Mouse (Mus musculus) intestine, postnatal 0 days (tissue): ENCODE measurements at regions not wholly inside any gene's neighbourhood (a gene's known extent, or its start where the extent isn't known, plus 50 kb on each side); places are given as distances from the start of the nearest gene placed in this dataset.

Source experiments
- ATAC-seq: fragments of 200-750 bp; cut with Nextera tagmentation; 2 replicates; pipeline ENCODE4 v1.8.0; 2017; ENCODE audit warnings: mild to moderate bottlenecking, moderate TSS enrichment, moderate library complexity
- H3K27ac ChIP-seq: fragments of 300-500 bp; sonication (generic); 2 replicates; pipeline ENCODE4 v1.5.1; 2014; ENCODE audit warnings: mild to moderate bottlenecking, low read depth, low read length, moderate library complexity
- H3K27me3 ChIP-seq: fragments of 300-500 bp; sonication (generic); replicated peaks from 2 replicates; pipeline ENCODE4 v1.6.1; 2014; ENCODE audit warnings: low read length, mixed read lengths; ENCODE audit not compliant: control insufficient read depth, insufficient read depth
- H3K36me3 ChIP-seq: fragments of 300-500 bp; sonication (generic); 2 replicates; pipeline ENCODE4 v1.6.1; 2014; ENCODE audit warnings: mild to moderate bottlenecking, moderate library complexity; ENCODE audit not compliant: control insufficient read depth, insufficient read depth
- H3K4me1 ChIP-seq: fragments of 300-500 bp; sonication (generic); replicated peaks from 2 replicates; pipeline ENCODE4 v1.6.1; 2014; ENCODE audit warnings: antibody characterized with exemption, low read length, mixed read lengths; ENCODE audit not compliant: control insufficient read depth, insufficient read depth
- H3K4me2 ChIP-seq: fragments of 300-500 bp; sonication (generic); replicated peaks from 2 replicates; pipeline ENCODE4 v1.6.1; 2014; ENCODE audit warnings: low read depth, mild to moderate bottlenecking, moderate library complexity
- H3K4me3 ChIP-seq: fragments of 300-500 bp; sonication (generic); 2 replicates; pipeline ENCODE4 v1.5.1; 2014; ENCODE audit warnings: low read depth, low read length
- H3K9ac ChIP-seq: fragments of 300-500 bp; sonication (generic); 2 replicates; pipeline ENCODE4 v1.6.1; 2014; ENCODE audit warnings: mild to moderate bottlenecking, low read depth, low read length
- H3K9me3 ChIP-seq: fragments of 300-500 bp; sonication (generic); 2 replicates; pipeline ENCODE4 v1.6.1; 2016; ENCODE audit warnings: mixed run types; ENCODE audit not compliant: control insufficient read depth
- CTCF ChIP-seq: sonication (generic); IDR thresholded peaks from 2 replicates; pipeline ENCODE4 v1.5.1; 2016; ENCODE audit warnings: low read depth, mild to moderate bottlenecking, control low read depth, antibody characterized with exemption, moderate library complexity
- WGBS: fragments of 180-500 bp; shearing (Covaris S2); extraction: QIAGEN DNeasy Blood & Tissue Kit; methylation state at CpG from one replicate; pipeline ENCODE4 v1.1.7; 2014; 5-methylcytosine and 5-hydroxymethylcytosine counted together

DNA sequence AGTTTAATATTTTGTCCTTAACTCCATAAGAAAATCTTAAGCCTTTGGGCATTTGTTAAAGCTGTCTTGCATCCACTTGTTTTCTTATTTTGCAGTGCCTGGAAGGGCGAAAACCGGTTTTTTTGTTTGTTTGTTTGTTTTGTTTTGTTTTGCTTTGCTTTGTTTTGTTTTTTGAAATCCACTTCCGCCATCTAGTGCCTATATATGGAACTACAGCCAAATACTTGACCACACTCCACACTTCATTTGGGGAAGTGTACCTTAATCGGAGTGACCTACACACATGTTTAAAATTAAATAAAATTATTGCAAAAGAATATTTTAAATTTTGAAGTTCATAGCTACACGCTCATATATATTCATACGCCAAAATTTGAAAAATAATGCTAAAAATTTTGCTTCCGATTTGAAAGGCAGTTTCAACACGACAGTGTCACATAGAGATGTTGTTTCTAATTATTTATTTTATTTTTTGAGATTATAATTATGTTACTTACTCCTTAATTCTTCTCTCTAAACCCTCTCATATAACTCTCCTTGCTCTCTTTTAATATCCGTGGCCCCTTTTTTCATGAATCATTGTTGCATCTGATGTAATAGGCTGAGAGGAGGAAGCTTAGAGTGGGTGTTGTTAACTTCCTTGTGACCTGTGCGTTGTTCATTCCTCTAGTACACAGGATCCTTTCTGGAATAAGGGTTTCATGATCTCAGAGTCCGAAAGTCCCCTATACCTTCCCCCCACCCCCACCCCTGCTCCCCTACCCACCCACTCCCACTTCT, 205.4 kb upstream of the Pof1b start:
- Histone ChIP-seq H3K36me3 (no peaks in the 10 kb centered on the region), H3K4me3 (no peak overlapping the region), H3K4me2 (no peak overlapping the region), H3K4me1 (no peaks in the 10 kb centered on the region), H3K27ac (no peak overlapping the region), H3K27me3 (no peaks in the 10 kb centered on the region), H3K9ac (no peak overlapping the region), H3K9me3 (no peaks in the 10 kb centered on the region)
- no peak for ATAC-seq
- peak; percentile 67 for TF ChIP-seq CTCF
- 42% methylated on average over 11 of the region's 11 CpGs for WGBS

DNA sequence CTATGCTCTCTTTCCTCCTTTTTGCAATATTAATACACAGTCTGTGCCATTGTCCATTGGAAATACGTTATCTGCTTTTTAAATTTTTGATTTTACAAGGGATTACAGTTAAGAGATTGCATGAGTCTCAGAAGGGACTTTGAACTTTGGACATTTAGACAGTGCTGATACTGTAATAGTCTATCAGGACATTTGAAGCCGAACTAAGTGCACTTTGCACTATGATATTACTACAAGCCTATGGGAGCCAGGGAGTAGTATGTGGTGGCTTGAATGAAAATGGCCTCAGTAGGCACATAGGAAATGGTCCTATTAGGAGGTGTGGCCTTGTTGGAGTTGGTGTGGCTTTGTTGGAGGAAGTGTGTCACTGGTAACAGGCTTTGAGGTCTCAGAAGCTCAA, 188.1 kb upstream of the Pof1b start:
- peak; percentile 90 for ATAC-seq
- H3K27me3 ChIP-seq, result no peaks in the 10 kb centered on the region
- TF ChIP-seq CTCF, result no peak
- H3K4me3 ChIP-seq, result no peak overlapping the region
- no peak overlapping the region for H3K9ac ChIP-seq
- H3K36me3 ChIP-seq, result no peaks in the 10 kb centered on the region
- 47% methylated on average over 2 of the region's 2 CpGs for WGBS
- no peak overlapping the region for H3K4me2 ChIP-seq
- no peaks in the 10 kb centered on the region for H3K4me1 ChIP-seq
- no peak overlapping the region for H3K27ac ChIP-seq
- H3K9me3 ChIP-seq, result no peaks in the 10 kb centered on the region
